Mouse (Mus musculus) stomach, embryonic 16.5 days (tissue): ENCODE results near the gene Prkca. TPM values are rescaled to one million over a fixed set of nuclear protein-coding genes. Genes with fewer than 3 reads are reported as not detected.

Experiments
- ATAC-seq: fragments of 200-750 bp; cut with Nextera tagmentation; 2 replicates; pipeline ENCODE4 v1.8.0; 2017; ENCODE audit warnings: moderate number of reproducible peaks, moderate TSS enrichment; ENCODE audit not compliant: insufficient read depth, low FRiP score
- H3K27ac ChIP-seq: fragments of 300-500 bp; sonication (generic); 2 replicates; pipeline ENCODE4 v1.5.1; 2014; ENCODE audit warnings: low read length
- H3K27me3 ChIP-seq: fragments of 300-500 bp; sonication (generic); 2 replicates; pipeline ENCODE4 v1.6.1; 2014; ENCODE audit warnings: low read length, control low read depth, mixed read lengths; ENCODE audit not compliant: control insufficient read depth, insufficient read depth
- H3K36me3 ChIP-seq: fragments of 300-500 bp; sonication (generic); 2 replicates; pipeline ENCODE4 v1.6.1; 2014; ENCODE audit warnings: low read length; ENCODE audit not compliant: control insufficient read depth, insufficient read depth
- H3K4me1 ChIP-seq: fragments of 300-500 bp; sonication (generic); 2 replicates; pipeline ENCODE4 v1.6.1; 2014; ENCODE audit warnings: low read length, control low read depth, mixed read lengths; ENCODE audit not compliant: control insufficient read depth, insufficient read depth
- H3K4me2 ChIP-seq: fragments of 300-500 bp; sonication (generic); 2 replicates; pipeline ENCODE4 v1.6.1; 2014; ENCODE audit warnings: low read depth, low read length, mixed read lengths
- H3K4me3 ChIP-seq: fragments of 300-500 bp; sonication (generic); replicated peaks from 2 replicates; pipeline ENCODE4 v1.5.1; 2014; ENCODE audit warnings: mild to moderate bottlenecking, low read length
- H3K9ac ChIP-seq: fragments of 300-500 bp; sonication (generic); 2 replicates; pipeline ENCODE4 v1.6.1; 2014; ENCODE audit warnings: low read length
- H3K9me3 ChIP-seq: fragments of 300-500 bp; sonication (generic); replicated peaks from 2 replicates; pipeline ENCODE4 v1.6.1; 2016; ENCODE audit warnings: low read length, control low read depth; ENCODE audit not compliant: control insufficient read depth
- WGBS: fragments of 180-500 bp; shearing (Covaris S2); extraction: QIAGEN DNeasy Blood & Tissue Kit; methylation state at CpG from one replicate; pipeline ENCODE4 v1.1.7; 2014; 5-methylcytosine and 5-hydroxymethylcytosine counted together
- polyA plus RNA-seq: library from polyadenylated mRNA; unstranded; fragments of >200 nt; fragmentation: Nextera tagmentation; extraction: Ambion mirVana; gene quantifications from 2 replicates; pipeline ENCODE4 v1.2.1, GENCODE M21; 2015

Prkca gene
- polyA plus RNA-seq, 1 experiment from 2014 or later: 6.5 TPM

DNA sequence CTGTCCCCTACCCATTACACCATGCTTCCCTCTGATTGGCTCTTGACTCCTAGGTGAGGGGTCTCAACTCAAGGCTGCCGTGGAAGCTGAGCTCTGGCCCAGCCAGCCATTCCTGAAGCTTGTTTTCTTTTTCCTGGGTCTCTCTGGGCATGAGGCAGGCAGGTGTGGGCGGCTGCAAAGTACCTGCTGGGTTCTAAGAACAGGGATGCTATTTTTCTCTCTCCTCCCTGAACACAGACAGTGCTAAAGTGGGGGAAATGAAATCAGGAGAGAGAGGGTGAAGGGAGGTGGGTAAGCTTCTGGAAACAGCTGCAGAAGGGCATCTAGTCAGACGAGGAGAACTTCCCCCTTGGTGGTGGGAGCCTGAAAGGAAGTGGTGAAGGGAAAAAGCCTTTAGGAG lies 414.0 kb downstream of the Prkca start:
- no peaks in the 10 kb centered on the region for H3K9me3 ChIP-seq
- H3K9ac ChIP-seq: no peak overlapping the region
- no peak overlapping the region for H3K4me2 ChIP-seq
- H3K4me1 ChIP-seq: no peaks in the 10 kb centered on the region
- WGBS: 49% methylated on average over 3 of the region's 3 CpGs
- no peak overlapping the region for H3K4me3 ChIP-seq
- H3K27me3 ChIP-seq: no peaks in the 10 kb centered on the region
- ATAC-seq: no peak
- H3K27ac ChIP-seq: no peak overlapping the region
- no peaks in the 10 kb centered on the region for H3K36me3 ChIP-seq

DNA sequence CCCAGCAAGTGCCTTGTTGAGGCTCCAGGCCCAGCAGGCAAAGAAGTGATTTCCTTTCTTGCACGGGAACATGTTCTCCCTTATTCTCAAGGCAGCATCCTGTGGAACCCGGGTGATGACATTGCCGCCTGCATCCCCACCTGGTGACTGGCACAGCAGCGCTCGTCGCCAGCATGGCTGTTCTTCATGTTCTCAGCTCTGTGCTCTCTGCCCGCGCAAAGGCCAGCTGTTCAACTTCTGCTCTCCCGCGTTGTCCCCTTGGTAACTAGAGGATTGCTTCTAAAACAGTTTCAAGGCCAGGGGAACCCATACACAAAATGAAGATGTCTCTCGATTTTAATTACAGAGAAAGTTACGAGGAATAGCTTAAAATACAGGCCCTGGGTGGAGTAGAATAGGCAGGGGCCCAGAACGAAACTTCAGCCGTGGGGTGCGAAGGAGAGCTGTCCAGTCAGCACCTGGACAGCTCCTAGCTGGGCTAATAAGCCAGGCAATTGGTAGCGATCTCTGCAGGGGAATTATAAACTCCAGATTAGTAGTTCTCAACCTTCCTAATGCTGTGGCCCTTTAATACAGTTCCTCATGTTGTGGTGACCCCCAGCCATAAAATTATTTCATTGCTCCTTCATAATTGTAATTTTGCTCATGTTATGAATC lies 423.7 kb downstream of the Prkca start:
- H3K4me1 ChIP-seq: 0 out of 2 replicates have a peak, but pooled peaks cover under 1% of the 10 kb centered on the region
- no peak overlapping the region for H3K27ac ChIP-seq
- no peak overlapping the region for H3K4me3 ChIP-seq
- peaks cover 5% of the 10 kb centered on the region for H3K27me3 ChIP-seq
- H3K36me3 ChIP-seq: no peaks in the 10 kb centered on the region
- no peak for ATAC-seq
- no peak overlapping the region for H3K4me2 ChIP-seq
- WGBS: 40% methylated on average over 16 of the region's 16 CpGs
- no peaks in the 10 kb centered on the region for H3K9me3 ChIP-seq
- H3K9ac ChIP-seq: no peak overlapping the region

DNA sequence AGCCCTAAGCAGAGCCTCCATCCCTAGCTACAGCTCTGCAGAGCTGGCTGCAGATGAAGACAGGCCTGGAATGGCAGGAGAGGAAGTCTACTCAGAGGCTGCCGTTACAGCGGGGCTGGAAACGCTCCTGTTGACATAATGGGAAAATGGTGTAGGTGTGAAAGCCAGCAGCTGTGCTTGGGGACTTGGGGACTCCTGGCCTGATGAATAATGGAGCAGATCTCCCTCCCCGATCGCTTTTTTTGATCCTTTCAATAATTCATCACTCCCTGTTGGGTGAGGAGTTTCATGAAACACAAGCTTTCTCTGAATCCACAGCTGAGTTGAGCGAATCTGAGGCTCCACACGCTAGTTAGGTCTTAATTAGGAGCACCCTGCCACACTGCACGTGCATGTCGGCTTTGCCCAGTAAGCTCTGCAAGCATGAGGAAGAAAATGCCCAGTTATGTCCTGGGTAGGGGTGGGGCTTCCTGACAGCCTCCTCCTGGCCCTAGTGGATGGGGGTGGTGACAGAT lies 425.9 kb downstream of the Prkca start:
- peaks cover 14% of the 10 kb centered on the region for H3K27me3 ChIP-seq
- H3K9ac ChIP-seq: no peak overlapping the region
- 51% methylated on average over 9 of the region's 9 CpGs for WGBS
- H3K27ac ChIP-seq: no peak overlapping the region
- H3K4me3 ChIP-seq: no peak overlapping the region
- no peak for ATAC-seq
- H3K4me1 ChIP-seq: peaks cover 3% of the 10 kb centered on the region; the same call in 1 of the 2 replicates
- no peaks in the 10 kb centered on the region for H3K36me3 ChIP-seq
- no peaks in the 10 kb centered on the region for H3K9me3 ChIP-seq
- no peak overlapping the region for H3K4me2 ChIP-seq

DNA sequence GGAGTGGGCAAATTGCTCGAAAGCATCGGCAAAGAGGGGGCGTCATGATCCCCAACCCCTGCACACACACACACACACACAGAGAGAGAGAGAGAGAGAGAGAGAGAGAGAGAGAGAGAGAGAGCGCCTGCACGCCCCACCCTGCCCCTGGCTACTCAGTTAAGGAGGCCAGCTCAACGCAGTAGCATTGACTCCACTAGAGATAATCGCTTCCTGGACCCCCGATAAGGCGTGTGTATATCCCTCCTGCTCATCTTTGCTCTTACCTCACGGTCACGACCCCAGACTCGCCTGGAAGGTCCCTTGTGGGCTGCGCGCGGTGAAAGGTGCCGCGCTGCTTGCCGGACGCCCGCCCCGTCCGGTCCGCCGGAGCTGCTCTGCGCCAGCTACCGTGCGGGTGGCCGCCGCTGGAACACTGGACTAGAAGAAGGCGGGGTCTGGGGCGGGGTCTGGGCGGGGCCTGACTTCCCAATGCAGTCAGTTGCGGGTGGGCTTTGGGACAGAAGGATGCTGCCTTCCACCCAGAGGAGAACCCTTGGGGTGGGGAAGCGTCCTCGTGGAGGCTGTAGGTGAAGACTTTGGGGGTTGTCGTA lies 429.0 kb downstream of the Prkca start, which contains the start of gene Cacng5:
Cacng5 (minus strand) TSS at position 422 of the 593 bp plus-strand sequence.
- 6% methylated on average over 35 of the region's 36 CpGs for WGBS
- peaks cover 14% of the 10 kb centered on the region for H3K27me3 ChIP-seq

DNA sequence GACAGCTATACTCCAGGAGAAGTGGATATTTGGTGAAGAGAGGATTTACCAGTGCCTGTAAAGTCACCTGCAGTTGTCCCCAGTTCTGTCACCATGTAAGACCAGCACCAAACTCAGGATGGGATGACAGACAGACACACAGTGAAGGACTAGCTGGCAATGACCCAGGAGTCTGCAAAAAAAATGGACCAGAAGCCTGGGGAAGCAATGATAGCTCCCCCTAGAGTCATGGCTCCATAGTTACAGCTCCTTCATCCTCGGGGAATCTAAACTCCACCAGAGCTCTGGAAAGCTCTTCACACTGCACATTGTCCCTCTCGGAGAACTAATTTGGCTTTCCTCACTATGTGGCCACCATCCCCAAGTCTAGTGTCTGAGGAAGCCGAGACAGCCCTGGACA lies 430.4 kb downstream of the Prkca start:
- Histone ChIP-seq H3K4me2 (no peak overlapping the region), H3K36me3 (no peaks in the 10 kb centered on the region), H3K9ac (no peak overlapping the region), H3K4me1 (peaks cover 3% of the 10 kb centered on the region; the same call in 1 of the 2 replicates), H3K4me3 (no peak overlapping the region), H3K9me3 (no peaks in the 10 kb centered on the region), H3K27ac (no peak overlapping the region), H3K27me3 (peaks cover 14% of the 10 kb centered on the region)
- WGBS: 54% methylated on average over 3 of the region's 3 CpGs
- ATAC-seq: no peak

More for the DNA sequence above, 429.0 kb downstream of the Prkca start, which contains the start of gene Cacng5:
- Histone ChIP-seq H3K4me3 (peak within 1 kb of the TSS; percentile 25), H3K36me3 (no peaks in the 10 kb centered on the region), H3K27ac (no peak within 1 kb of the TSS), H3K9ac (no peak within 1 kb of the TSS; the same call in 1 of the 2 replicates), H3K4me2 (peak within 1 kb of the TSS; percentile 48), H3K9me3 (no peaks in the 10 kb centered on the region), H3K4me1 (peaks cover 3% of the 10 kb centered on the region; the same call in 1 of the 2 replicates)
- no peak; the same call in 1 of the 2 replicates for ATAC-seq

GRCm38 (mm10) chr11:107905364-107905763 lies 438.4 kb downstream of the Prkca start:
- WGBS: 66% methylated on average over 9 of the region's 9 CpGs
- no peak for ATAC-seq
- H3K27ac ChIP-seq: no peak overlapping the region
- H3K9me3 ChIP-seq: no peaks in the 10 kb centered on the region
- H3K36me3 ChIP-seq: no peaks in the 10 kb centered on the region
- H3K4me2 ChIP-seq: no peak overlapping the region
- H3K27me3 ChIP-seq: no peaks in the 10 kb centered on the region
- no peaks in the 10 kb centered on the region for H3K4me1 ChIP-seq
- H3K9ac ChIP-seq: no peak overlapping the region
- no peak overlapping the region for H3K4me3 ChIP-seq

DNA sequence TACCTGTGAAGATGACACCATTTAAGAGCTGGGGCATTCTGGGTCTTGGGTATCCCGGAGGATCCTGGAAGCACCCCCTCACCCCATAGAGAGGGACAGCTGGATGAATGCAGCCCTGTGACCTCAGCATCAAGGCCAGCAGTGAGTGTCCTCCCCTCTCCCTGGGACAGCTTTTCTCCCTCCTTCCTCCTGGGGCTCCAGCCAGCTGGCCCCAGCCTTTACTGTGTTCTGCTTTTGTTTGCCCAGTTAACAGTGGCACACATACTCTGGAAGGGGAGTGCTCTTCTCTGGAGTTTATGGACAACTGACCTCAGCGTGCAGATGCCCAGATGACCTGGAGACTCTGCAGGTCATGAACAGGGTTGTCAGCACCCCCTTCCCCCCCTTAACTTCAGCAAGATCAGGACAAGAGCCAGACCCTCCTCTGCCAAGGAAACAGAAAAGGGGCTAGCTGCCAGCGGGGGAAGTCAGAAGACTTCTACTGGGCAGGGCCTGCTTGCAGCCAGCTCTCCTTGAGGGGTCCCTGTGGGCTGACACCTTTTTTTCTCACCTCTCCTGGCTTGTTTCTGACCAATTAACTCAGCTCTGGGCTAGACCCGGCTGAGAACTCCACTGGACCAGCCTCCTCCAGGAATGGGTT lies 439.6 kb downstream of the Prkca start:
- Histone ChIP-seq H3K9me3 (no peaks in the 10 kb centered on the region), H3K27me3 (no peaks in the 10 kb centered on the region), H3K27ac (no peak overlapping the region), H3K4me3 (no peak overlapping the region), H3K4me2 (no peak overlapping the region), H3K9ac (no peak overlapping the region), H3K4me1 (no peaks in the 10 kb centered on the region), H3K36me3 (no peaks in the 10 kb centered on the region)
- ATAC-seq: no peak
- 30% methylated on average over 4 of the region's 4 CpGs for WGBS

DNA sequence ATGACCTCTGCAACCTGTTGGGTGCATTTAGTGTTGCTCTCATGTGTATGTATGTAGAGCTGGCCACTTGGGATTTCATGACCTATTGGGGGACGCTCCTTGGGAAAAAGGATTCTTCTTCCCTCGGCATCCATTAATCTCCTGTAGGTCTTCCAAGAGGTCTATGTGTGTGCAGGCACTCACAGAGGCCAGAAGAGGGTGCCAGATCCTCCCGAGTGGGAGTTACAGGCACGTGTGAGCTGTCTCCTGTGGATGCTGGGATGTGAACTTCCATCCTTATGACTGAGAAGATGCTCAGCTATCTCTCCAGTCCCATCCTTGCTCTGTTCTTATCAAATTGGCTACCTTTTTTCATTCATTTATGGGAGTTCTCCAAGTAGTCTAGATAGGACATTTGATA lies 443.3 kb downstream of the Prkca start:
- no peaks in the 10 kb centered on the region for H3K4me1 ChIP-seq
- H3K27ac ChIP-seq: no peak overlapping the region
- H3K9ac ChIP-seq: no peak overlapping the region
- no peaks in the 10 kb centered on the region for H3K9me3 ChIP-seq
- H3K4me3 ChIP-seq: no peak overlapping the region
- H3K4me2 ChIP-seq: no peak overlapping the region
- ATAC-seq: no peak
- no peaks in the 10 kb centered on the region for H3K27me3 ChIP-seq
- WGBS: 45% methylated on average over 4 of the region's 4 CpGs
- H3K36me3 ChIP-seq: no peaks in the 10 kb centered on the region

DNA sequence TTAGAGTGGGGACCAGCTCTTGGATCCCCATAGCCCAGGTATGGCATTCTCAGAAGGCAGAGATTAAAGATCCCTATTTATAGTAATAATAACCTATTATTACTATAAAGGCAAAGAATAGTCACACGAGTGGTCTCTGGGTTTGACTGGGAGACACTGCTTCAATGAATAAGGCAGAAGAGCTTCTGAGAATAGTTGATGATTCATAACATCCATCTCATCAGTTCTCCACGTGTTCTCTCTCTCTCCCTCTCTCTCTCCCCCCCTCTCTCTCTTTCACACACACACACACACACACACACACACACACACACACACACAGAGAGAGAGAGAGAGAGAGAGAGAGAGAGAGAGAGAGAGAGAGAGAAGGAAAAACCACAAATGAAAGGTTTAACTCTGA lies 445.0 kb downstream of the Prkca start:
- Histone ChIP-seq H3K27ac (no peak overlapping the region), H3K27me3 (no peaks in the 10 kb centered on the region), H3K4me1 (no peaks in the 10 kb centered on the region), H3K4me2 (no peak overlapping the region), H3K9me3 (no peaks in the 10 kb centered on the region), H3K36me3 (no peaks in the 10 kb centered on the region), H3K4me3 (no peak overlapping the region), H3K9ac (no peak overlapping the region)
- no peak for ATAC-seq
- 58% methylated on average over 2 of the region's 2 CpGs for WGBS
